Mouse (Mus musculus) kidney, embryonic 14.5 days (tissue): ENCODE measurements at regions not wholly inside any gene's neighbourhood (a gene's known extent, or its start where the extent isn't known, plus 50 kb on each side); places are given as distances from the start of the nearest gene placed in this dataset.
"Not testable (repeated sequence)": the region's sequence is repeated elsewhere in the genome, so short reads cannot be mapped to it uniquely, and the experiment has no call there.

Experiments used
- ATAC-seq: fragments of 200-750 bp; cut with Nextera tagmentation; 2 replicates; pipeline ENCODE4 v1.8.0; 2017; ENCODE audit warnings: moderate number of reproducible peaks, mild to moderate bottlenecking, moderate TSS enrichment, moderate library complexity; ENCODE audit not compliant: low FRiP score, low TSS enrichment
- H3K27ac ChIP-seq: fragments of 300-500 bp; sonication (generic); 2 replicates; pipeline ENCODE4 v1.5.1; 2014; ENCODE audit warnings: low read depth, mild to moderate bottlenecking, low read length, moderate library complexity, mixed read lengths
- H3K27me3 ChIP-seq: fragments of 300-500 bp; sonication (generic); 2 replicates; pipeline ENCODE4 v1.6.1; 2014; ENCODE audit warnings: mild to moderate bottlenecking, low read length; ENCODE audit not compliant: control insufficient read depth, insufficient read depth
- H3K36me3 ChIP-seq: fragments of 300-500 bp; sonication (generic); 2 replicates; pipeline ENCODE4 v1.6.1; 2014; ENCODE audit warnings: low read length, mixed read lengths; ENCODE audit not compliant: control insufficient read depth, insufficient read depth
- H3K4me1 ChIP-seq: fragments of 300-500 bp; sonication (generic); 2 replicates; pipeline ENCODE4 v1.6.1; 2014; ENCODE audit warnings: low read length, mixed read lengths; ENCODE audit not compliant: control insufficient read depth, insufficient read depth
- H3K4me2 ChIP-seq: fragments of 300-500 bp; sonication (generic); replicated peaks from 2 replicates; pipeline ENCODE4 v1.6.1; 2014; ENCODE audit warnings: low read depth, mild to moderate bottlenecking, low read length
- H3K4me3 ChIP-seq: fragments of 300-500 bp; sonication (generic); 2 replicates; pipeline ENCODE4 v1.5.1; 2014; ENCODE audit warnings: mild to moderate bottlenecking, low read length
- H3K9ac ChIP-seq: fragments of 300-500 bp; sonication (generic); 2 replicates; pipeline ENCODE4 v1.6.1; 2014; ENCODE audit warnings: low read depth, mild to moderate bottlenecking, low read length, moderate library complexity
- H3K9me3 ChIP-seq: fragments of 300-500 bp; sonication (generic); 2 replicates; pipeline ENCODE4 v1.6.1; 2016; ENCODE audit warnings: low read length; ENCODE audit not compliant: control insufficient read depth
- WGBS: fragments of 180-500 bp; shearing (Covaris S2); extraction: QIAGEN DNeasy Blood & Tissue Kit; methylation state at CpG from one replicate; pipeline ENCODE4 v1.1.7; 2014; 5-methylcytosine and 5-hydroxymethylcytosine counted together

DNA sequence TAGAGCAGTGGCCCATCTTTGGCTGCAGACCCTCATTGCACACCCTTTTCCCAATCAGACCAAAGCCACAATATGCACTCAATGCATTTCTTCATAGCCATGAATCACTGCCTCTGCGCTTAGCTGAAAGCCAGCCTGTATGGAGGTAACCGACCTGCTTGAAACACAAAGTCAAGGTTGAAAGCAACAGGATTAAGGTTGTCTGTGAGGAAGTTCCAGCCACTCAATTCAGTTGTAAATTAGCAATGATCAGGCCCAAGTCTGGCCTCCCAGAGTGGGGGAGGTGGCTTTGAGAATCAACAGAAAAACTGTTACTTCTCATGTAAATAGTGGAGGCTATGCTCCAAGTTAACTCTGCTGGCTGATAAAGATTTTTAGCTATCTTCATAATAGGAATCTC is 1008.9 kb downstream of the 4930447A16Rik start:
- not testable (repeated sequence) for H3K36me3 ChIP-seq, H3K27me3 ChIP-seq, H3K9me3 ChIP-seq, H3K27ac ChIP-seq, ATAC-seq, H3K9ac ChIP-seq, H3K4me2 ChIP-seq, H3K4me3 ChIP-seq, H3K4me1 ChIP-seq
- 89% methylated on average over 2 of the region's 2 CpGs for WGBS
